Mouse (Mus musculus): ENCODE measurements around the gene Trappc3.
A peak's percentile ranks its signal among the peaks of the same experiment; 100 is the strongest.

Gene Trappc3

DNA sequence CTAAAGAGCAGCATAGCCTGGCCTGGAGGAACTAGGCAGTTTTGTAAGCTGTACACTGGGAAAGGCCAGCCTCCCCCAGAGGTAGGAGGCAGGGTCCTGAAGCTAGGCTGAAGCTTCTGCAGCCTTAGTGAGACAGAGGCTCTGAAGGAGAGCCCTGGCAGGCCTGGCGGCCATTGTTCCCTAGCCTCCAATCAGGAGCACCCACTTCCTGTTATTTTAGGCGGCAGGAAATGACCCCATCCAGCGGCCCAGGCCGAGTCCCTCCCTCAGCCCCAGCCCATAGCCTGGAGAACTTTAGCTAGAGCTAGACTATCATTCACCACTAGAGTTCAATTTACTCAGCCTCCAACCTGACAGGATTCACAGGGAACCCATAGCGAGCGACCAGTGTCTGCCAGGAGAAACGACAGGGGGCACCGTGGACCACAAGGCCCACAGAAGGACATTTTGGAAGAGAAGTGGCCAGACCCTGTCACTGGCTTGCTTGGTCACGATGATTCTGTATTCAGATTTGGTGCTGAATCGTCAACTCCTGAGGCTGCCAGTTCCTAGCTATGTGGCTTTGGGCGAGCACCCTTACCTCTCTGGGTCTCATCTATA is 10.4 kb upstream of the Trappc3 start:
- DNase-seq (ENCODE audit: low read depth), result no peak

DNA sequence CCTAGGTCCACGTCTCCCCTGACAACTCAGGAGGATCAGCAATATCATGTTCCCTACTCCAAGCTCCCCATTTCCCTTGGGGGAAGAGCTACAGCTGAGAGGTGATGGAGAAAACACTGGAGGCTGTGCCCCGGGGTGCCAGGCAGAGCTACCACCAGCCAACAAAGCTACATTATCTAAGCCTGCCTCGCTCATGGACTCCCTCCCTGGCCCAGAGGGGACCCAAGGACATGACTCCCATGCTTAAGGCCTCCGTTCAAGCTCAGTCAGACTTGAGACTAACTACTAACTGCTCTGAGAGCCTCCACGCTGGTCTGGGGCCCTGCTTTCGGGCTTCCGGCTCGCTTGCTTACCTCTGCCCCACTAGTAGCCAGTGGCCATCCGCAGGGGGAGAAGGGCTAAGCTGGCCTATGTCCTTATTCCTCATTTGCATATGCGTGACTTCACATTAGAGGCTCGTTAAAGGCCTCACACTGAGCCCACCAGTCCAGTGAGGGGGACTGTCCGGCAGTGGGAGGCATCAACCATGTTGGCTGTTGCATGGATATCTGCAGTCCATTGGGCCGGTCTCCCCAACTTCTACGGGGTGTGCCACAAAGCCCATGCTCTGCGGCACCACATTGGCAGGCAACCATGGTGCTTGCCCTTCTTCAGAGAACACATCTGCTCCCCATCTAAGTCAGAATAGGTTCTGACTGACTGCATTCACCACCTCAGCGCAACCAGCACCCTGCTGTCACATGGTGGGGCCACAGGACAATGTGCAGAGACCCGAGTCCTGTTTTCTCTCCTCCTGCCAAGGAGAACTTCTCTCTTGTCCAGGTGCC is 9.5 kb upstream of the Trappc3 start:
- no peak for DNase-seq (ENCODE audit: low read depth)

DNA sequence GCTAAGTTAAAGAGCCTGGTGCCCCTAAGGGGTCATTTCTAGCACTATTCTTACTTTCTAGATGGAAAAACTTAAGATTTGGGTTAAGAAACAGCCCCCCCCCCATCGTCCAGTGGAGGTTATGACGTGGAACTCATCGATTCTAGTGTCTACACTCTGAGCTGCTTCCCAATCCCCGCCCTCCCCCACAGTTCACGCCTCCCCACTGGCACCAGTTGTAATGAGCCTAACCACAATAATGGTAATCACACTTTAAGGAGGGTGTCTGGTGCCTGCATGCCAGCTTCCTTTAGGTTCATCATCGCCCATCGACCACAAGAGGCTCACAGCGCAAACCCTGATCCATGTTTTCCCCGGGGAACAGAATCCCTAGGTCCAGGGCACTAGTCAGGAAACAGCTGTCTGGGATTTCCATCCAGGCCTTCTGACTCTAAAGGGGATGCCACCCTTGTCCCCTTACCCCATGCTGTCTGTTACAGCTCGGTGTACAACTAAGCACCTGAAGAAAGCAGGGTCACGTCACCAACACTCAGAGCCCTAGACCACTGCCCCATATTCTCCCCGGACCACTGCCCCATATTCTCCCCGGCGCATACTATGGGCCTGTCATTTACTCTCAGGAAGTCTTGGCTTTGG is 8.4 kb upstream of the Trappc3 start:
- DNase-seq (ENCODE audit: low read depth), result no peak

DNA sequence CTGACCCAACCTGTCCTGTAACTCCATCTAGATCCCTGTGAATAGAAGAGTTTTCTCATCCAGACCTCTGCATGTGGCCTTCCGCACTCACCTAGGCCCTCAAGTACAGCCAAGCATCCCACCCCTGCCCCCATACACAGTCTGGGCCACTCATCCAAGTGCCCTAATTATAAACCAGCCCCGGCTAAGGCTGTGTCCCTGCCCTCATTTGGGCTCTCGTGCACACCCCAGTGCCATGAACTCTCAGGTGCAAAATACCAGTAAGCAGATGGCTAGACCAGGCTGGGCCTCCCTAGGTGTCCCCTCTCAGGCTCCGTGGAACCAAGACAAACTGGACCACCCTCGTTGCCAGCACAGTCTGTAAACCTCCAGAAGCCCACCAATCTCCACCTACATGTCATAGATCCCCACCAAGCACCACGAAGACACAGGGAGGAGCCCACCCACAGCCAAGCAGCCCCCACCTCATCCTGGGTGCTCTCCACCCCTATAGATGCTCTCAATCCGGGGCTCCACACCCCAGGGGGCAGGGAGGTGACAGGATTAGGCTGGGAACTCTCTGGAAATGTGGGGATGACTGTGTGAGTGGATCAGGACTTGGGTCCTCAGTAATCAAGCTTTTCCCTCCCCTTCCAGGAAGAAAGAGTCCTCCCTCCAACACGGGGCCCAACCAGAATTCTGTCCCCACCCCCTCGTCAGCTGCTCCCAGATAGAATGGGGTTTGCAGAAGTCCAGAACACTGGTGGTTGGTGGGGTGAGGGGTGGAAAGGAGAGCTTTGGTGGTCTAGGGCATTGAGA is 7.6 kb upstream of the Trappc3 start:
- no peak for DNase-seq (ENCODE audit: low read depth)

DNA sequence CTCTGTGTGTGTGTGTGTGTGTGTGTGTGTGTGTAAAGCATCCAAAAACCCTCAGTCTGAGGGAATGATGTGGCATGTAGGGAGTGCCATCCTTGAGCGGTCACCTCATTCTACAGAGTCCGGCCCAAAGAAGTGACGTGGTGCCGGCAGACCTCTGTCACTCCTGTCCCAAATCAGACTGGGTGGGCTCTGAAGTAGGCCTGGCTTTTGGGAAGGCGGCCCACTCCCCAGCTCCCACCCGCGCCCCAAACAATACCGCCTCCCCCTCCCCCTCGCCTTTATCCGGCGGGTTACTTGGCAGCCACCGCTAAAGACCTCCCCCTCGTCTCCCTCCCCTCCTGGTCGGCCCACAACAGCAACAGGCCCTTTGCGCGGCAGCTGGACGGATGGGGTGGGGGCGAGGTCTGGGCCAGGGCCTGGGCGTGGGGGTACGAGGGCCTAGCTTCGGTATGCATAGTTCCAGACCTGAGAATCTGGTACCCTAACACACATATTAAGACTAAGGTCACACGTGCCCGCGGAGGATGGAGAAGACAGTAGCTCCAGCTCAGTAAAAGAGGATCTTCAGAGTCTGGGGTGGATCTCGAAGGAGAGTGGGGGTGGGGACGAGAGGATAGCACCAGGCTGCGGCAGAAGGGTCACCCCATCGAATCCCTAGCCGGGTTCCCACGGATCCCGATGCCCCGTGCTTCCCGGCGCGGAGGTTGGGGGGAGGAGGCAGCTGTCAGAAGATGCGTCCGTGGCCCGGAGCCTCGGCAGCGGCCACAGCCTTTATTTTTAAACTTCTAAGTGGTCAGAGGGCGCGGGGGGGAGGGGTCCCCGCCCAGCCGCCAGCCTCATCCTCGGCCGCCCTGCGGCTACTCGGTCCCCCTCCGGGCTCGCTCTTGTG is 6.8 kb upstream of the Trappc3 start:
- no peak for DNase-seq (ENCODE audit: low read depth)

DNA sequence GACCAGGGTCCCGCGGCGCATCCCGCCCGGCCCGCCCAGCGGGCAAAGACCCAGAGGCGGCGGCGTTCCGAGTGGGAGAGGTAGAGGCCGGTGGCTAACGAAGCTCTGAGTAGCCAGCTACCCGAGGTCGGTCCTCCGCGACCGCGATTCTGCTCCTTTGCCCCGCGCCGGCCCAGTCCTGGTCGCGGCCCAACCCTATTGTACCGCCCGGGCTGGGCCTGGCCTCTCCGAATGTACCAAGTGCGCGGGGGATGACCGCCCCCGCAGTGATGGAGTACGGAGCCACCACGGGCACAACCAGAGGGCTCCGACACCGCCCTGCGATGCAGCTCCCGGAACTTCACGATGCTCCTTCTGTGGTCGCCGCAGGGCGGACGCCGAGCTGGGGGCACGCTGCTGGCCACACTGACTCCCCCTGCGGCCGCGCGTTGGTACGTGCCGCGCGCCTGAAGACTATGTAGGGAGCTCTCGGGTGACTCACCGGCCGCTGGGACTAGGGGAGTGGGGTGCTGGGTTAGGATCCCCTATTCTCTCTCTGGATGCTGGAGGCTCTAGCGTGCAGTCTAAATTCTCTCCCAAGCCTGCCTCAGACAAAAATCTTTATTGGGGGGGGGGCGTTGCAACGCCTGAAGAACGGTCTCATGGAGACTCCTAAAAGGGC is 5.9 kb upstream of the Trappc3 start, which contains the start of gene Map7d1:
Gene Map7d1, minus strand, starts transcription at position 213 of the 661 bp plus-strand sequence.
- peak; percentile 69 for DNase-seq (ENCODE audit: low read depth)

DNA sequence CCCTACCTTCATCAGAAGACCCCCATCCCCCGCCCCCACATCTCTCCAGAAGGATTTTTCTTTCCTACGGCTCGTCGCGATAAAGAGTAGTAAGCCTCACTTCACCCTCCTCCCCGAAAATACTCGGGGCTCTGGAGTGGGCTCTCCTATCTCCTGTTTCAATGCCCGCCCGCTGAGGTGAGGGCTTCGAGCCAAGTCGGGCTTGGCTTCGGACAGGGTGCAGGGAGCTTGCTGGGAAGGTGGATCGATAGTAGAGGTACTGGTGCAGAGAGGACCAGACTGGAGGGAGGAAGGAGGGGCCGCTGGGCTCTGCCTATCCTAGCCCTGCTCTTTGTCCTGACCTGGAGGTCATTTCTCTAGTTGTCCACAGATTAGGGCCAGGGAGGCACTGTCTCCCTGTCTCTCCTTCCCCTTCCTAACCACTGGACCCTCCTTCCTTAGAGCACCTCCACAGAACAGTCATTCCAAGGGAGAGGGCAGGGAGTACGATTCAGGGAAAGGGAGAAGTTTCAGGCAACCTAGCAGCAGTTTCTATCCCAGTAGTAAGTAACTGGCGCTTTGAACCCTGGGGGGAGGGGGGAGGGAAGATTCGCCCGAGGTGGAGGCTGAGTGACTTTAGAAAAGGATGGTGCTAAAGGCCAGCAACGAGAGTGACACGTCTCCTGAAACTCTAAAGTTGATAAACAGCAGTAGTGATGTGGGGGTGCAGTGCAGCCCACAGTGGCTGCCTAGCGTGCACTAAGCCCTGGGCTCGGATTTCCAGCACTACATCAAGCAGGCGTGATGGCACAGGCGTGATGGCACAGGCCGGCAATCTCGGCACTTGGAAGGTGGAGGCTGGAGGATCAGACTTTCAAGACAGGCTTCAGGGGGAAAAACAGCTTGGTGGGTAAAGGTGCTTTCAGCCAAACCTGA is 4.9 kb upstream of the Trappc3 start:
- no peak for DNase-seq (ENCODE audit: low read depth)

DNA sequence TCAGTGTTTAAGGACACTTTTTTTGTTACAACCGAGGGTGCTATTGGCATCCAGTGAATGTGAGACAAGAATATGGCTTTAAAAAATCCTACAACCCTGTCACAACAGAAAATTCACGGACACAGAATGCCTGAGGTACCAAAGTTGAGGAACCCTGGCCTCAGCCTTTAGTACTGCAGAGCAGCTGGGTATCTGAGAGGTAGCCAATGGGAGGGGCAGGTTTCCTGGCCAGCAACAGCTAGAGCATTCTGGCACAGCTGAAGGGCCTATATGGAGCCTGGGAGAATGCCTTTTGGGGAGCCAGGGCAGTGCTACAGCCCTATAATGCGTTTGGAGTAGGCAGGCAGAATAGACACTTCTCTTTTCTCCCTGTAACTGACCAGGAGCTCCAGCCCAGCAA is 3.1 kb upstream of the Trappc3 start:
- DNase-seq (ENCODE audit: low read depth), result no peak

DNA sequence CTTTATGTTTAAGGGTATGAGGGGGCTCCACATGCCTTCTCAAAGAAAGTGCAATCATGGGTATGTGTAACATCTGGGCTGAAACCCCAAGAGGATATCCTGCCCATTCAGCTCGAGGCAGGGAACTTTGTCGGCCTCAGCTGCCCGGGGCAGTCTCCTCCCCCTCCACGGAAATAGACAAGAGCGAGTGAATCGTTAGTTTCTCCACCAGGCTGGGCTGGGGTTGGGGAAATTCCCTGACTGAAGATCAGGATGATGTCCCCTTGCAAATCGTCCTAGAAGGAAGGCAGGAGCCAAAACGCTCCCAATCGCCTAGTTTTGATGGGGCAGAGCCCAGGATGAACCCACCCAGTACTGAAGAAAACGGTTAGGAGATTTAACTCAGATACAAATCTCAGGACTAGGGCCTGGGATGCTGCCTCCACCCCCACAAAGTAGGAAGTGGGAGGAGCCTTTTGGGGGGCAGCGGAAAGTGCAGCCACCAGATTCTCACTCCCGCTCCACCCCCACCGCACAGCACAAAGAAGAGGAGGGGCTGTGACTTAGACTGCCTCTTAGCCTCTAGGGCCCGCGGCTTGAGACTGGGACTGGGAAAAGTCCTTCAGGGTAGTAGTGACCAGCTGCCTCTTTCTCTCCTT is 2.5 kb upstream of the Trappc3 start:
- DNase-seq (ENCODE audit: low read depth), result no peak

DNA sequence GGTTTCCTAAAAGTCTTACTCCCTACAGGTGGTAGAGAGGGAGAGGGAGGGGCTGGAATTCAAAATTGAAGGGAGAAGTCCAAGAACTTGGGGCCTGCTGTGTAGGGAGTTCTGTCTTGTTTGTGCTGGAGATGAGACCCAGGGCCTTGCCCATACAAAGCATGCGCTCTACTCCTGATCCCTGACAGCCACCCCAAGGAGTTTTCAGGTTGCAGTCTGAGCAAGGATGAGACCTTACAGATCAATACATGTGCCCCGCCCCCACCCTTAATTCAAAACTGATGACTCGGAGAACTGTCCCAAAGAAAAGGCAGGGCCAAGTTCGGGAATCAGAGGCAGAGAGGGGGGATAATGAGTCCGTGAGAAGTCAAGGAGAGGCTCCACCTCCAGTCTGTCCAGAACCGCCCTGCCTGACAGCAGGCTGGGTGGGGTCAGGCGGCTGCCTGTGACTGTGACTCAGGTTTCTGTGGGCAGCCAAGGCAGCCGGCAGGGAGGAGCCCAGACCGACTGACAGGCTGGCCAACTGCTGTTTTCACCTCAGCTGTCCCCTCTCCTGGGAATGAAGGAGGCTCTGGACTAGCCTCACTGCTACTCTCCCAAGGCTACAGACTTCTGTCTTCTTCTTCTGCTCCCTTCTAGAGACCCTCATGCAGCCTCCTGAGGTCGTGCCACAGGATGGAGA is 1.5 kb upstream of the Trappc3 start:
- DNase-seq (ENCODE audit: low read depth), result peak; percentile 68

DNA sequence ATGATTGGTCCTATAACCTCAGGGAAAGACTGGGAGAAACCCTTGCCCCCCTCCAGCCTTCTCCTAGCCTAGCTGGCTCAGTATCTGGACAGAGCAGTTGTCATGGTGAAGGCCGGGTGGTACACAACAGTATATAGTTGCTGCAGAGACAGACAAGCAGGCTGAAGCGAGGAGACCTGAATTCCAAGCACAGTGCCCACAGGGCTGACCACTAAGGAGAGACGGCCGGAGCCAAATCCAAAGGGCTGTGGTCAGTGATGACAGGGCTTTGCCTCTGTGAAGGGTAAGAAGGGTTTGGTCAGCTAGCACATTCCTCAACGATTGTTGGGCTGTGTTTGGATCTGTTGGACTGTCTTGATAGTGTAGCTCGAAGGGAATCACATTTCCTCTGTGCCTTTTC is 859 bp upstream of the Trappc3 start:
- DNase-seq (ENCODE audit: low read depth), result no peak

DNA sequence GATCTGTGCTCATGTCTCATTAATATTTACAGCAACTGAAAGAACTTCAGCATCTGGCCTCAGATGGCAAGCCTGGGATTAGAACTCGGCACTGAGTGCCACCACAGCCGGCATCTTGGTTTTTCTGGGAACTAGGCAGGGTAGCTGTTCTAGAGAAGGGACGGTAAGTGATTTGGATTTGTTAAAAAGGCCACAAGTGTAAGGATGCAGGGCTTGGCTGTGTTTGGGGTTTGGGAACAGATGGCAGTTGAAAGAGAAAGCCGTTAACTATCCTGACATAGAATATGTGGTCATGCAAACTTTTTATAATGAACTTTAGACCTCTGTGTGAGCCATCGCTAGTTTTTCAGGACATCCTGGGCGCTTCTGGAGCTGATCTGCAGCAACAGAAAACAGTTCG is 450 bp upstream of the Trappc3 start:
- DNase-seq (ENCODE audit: low read depth), result no peak

DNA sequence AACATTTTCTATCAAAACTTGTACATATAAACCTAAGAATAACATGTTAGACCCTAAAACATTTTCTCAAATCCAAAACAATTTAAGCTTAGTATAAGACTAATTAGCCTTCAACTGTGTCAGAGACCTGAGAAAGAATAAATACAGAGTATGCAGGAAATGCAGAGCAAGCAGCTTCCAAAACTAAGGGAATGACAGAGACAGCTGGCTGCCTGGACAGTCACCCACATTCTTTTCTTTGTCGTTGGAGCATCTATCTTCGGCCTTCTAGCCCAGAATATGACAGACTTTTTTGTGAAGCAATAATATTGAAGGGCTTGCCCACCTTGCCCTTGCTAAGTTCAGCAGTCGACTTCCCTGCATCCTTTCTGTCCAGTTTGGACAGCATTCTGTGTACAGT is 7.2 kb downstream of the Trappc3 start:
- DNase-seq (ENCODE audit: low read depth), result no peak

DNA sequence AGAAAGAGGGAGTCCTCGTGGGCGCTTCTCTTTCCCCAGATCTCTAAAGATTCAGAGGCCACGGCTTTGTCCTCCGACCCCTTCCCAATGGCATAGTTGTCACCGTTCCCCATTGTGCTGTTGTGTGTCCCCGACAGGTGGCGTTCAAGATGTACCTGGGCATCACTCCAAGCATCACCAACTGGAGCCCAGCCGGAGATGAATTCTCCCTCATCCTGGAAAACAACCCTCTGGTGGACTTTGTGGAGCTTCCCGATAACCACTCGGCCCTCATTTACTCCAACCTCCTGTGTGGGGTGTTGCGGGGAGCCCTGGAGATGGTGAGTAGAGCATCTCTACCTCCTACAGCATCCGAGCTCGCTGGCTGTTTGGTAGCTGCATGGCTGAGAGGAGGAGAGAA is 11.6 kb downstream of the Trappc3 start:
- no peak for DNase-seq (ENCODE audit: low read depth)

DNA sequence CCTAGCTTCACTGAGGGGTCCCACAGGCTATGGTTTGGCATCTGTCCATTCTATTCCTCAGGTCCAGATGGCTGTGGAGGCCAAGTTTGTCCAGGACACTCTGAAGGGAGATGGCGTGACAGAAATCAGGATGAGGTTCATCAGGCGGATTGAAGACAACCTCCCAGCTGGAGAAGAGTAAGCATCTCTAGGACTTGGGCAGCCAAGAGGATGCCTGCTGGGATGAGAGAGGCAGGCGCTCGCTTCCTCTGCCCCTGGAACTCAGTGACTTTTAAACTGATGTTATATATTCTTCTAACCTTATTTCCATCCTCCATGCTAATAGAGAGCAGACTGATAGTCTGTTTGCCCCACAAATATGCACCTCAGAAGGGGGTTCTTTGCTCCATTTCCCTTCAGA is 13.0 kb downstream of the Trappc3 start:
- no peak for DNase-seq (ENCODE audit: low read depth)

DNA sequence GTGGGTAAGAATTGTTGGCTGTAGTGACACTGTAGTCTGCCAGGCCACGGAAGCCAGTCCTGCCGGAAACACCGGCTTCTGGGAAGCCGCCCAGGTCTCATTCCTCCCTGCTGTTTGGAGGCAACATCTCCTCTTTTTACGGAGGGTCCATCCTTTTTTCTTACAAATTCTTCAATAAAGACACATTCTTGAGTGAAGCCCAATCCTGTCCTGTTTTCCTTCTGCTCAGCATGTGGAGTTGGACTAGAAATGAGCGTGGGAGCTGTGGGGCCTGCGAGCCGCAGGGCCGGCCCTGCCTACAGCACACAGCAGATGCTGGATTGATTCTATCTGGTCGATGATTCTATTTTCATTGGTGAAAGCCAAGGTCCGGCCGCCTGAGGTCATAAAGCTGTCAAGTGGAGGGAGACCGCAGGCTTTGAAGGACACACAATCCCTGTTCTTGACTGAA is 13.6 kb downstream of the Trappc3 start:
- no peak for DNase-seq (ENCODE audit: low read depth)

DNA sequence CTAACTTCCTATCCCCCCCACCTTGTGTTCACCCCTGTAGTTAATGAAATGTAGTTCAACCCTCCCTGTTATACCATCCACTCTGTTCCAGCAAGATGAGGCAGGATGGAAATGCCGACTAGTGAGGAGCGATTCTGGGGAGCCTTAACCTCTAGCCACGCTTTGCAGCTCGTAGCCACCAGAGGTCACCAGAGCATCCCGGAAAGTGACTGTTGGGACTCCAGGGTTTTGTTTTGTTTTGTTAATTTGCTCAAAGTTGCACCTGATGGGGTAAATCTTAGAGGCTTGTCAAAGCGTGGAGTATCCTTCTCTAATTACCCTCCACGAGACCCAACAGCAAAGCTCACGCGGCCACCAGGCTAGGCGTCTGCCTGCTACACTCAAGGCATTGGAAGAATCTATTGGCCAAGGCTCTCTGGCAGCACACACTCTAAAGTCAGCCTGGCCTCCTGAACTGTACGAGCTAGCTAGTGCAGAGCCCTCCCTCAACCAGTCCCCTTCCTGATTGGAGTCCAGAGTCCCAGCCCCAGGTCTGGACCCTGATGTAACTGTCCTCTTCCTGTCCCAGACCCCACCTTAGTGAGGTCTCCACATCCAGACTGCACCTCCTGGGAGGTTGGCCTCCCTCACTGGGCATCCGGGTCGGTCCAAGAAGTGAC is 15.9 kb downstream of the Trappc3 start:
- DNase-seq (ENCODE audit: low read depth), result no peak

DNA sequence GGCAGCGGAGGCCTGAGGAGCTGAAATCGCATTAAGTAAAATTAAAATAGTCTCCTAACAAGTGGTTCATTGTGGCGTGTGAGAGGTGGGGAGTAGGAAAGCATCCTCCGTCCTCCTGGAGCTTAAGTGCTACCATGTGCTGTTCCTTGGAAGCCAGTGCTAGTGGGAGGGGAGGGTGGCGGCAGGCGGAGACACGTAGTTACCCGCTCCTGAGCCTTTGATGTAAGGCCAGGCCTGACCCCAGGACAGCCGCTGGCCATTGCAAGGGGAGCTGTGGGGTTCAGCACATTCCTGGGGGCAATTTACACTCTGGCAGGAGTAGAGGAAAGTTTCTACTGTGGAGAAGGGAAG is 16.4 kb downstream of the Trappc3 start:
- DNase-seq (ENCODE audit: low read depth), result no peak

Data from c-Kit-positive CD71-positive TER-119-negative erythroid progenitor cells, embryonic 14.5 days (primary cell).